ENCODE assay signal across 11 mouse cellular contexts in the genomic region with DNA sequence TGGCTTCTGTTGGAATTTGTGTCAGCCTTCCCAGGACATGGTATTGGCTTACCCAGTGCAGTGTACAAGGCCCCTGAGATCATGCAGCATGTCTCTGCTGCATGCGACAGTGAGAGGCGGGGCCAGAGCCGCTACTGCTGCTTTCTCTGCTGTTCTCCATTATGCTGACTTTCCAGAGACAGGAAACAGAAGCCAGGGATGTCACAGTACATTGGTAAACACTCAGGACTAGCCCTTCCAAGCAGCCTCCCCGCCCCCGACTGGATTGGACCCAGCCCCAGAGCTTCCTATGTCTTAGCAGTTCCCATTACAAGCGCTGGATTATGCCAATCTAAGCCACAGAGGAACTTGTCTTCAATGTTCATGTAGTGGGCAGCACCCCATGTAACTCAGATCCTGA. TPM values are rescaled to one million over a fixed set of nuclear protein-coding genes. Genes with fewer than 3 reads are reported as not detected.
A peak's percentile ranks its signal among the peaks of the same experiment; 100 is the strongest.
DNase-seq lines count a peak whose midpoint lies in the region; ATAC-seq lines count a peak whose summit lies in the region.
"Had no signal": no experiment of that assay in that cellular context is flagged by ENCODE, and none has a peak within 500 bp of the region (broad histone marks: within the 10 kb centered on the region; RNA-seq: fewer than 3 reads in every experiment).

No protein-coding gene starts in this region.

- peak overlapping the region; percentile 23 for H3K27ac ChIP-seq in heart, embryonic 15.5 days
- H3K27ac ChIP-seq in liver, embryonic 13.5 days, result peak overlapping the region; percentile 1; the same call in 1 of the 2 replicates

- no peak for ATAC-seq in heart, embryonic 15.5 days (replicated peaks; ENCODE audit: insufficient number of reproducible peaks, insufficient read depth, low FRiP score, low read depth)
- no peak for ATAC-seq in megakaryocyte, adult 5-6 weeks (ENCODE audit: poor library complexity, severe bottlenecking)
- no peak for ATAC-seq in liver, embryonic 13.5 days (ENCODE audit: low read depth)

- H3K4me3 ChIP-seq in heart, embryonic 15.5 days, result no peak overlapping the region
- peak overlapping the region; percentile 64 for H3K4me3 ChIP-seq in megakaryocyte, embryonic 14.5 days (replicated peaks)
- no peak overlapping the region for H3K4me3 ChIP-seq in liver, embryonic 13.5 days (replicated peaks)

- H3K9ac ChIP-seq in heart, embryonic 15.5 days, result no peak overlapping the region
- H3K9ac ChIP-seq in liver, embryonic 13.5 days, result no peak overlapping the region

- H3K27me3 ChIP-seq in heart, embryonic 15.5 days, result no peaks in the 10 kb centered on the region
- H3K27me3 ChIP-seq in megakaryocyte, embryonic 14.5 days (replicated peaks), result peaks cover 6% of the 10 kb centered on the region
- no peaks in the 10 kb centered on the region for H3K27me3 ChIP-seq in liver, embryonic 13.5 days
- H3K27me3 ChIP-seq: CH12.LX had no signal

- H3K4me1 ChIP-seq in heart, embryonic 15.5 days (replicated peaks), result peaks cover 33% of the 10 kb centered on the region
- H3K4me1 ChIP-seq in megakaryocyte, embryonic 14.5 days, result peaks cover 91% of the 10 kb centered on the region
- H3K4me1 ChIP-seq in liver, embryonic 13.5 days (replicated peaks), result peaks cover 30% of the 10 kb centered on the region

- peaks cover 42% of the 10 kb centered on the region for H3K36me3 ChIP-seq in heart, embryonic 15.5 days
- peaks cover 75% of the 10 kb centered on the region for H3K36me3 ChIP-seq in megakaryocyte, embryonic 14.5 days (replicated peaks; ENCODE audit: low read length)
- H3K36me3 ChIP-seq in liver, embryonic 13.5 days, result peaks cover 21% of the 10 kb centered on the region; the same call in 1 of the 2 replicates

- 48% methylated on average over 6 of the region's 6 CpGs for WGBS in heart, embryonic 15.5 days
- 62% methylated on average over 6 of the region's 6 CpGs for WGBS in liver, embryonic 13.5 days (ENCODE audit: insufficient replicate concordance)

- intact Hi-C loops in heart, postnatal 36 days (cut with DNase I), result no loop called here

- DNase-seq in heart, postnatal 36 days, result no peak
- no peak for DNase-seq in liver, embryonic 13.5 days
- peak; percentile 39 for DNase-seq in yolk sac, embryonic 10.5 days (ENCODE audit: low spot score)
- no peak for DNase-seq in T-cell, adult 2 months (ENCODE audit: low spot score)
- DNase-seq in right cerebral cortex, adult 18-20 months, result no peak
- DNase-seq: right cerebral cortex, postnatal 14 days; thymus, postnatal 4 days had no signal

- no peak overlapping the region for H3K4me2 ChIP-seq in heart, embryonic 15.5 days
- no peak overlapping the region for H3K4me2 ChIP-seq in liver, embryonic 13.5 days

- no peaks in the 10 kb centered on the region for H3K9me3 ChIP-seq in heart, embryonic 15.5 days (replicated peaks)
- no peaks in the 10 kb centered on the region for H3K9me3 ChIP-seq in megakaryocyte, embryonic 14.5 days
- no peaks in the 10 kb centered on the region for H3K9me3 ChIP-seq in liver, embryonic 13.5 days (replicated peaks)

RNA-seq across cellular contexts. Expression of gene Dnlz, which starts 3.7 kb away (rescaled TPM):
- polyA plus RNA-seq in heart, embryonic 15.5 days (2015; fragmentation: Nextera tagmentation; extraction: Ambion mirVana), result 22.1 and 27.9 TPM in 2 replicates
- 10 to 100 TPM; 21.1 to 21.4 TPM for total RNA-seq in heart, postnatal 36 days (2021)
- 34.4 and 35.3 TPM in 2 replicates for polyA plus RNA-seq in megakaryocyte, embryonic 14.5 days (2012; ENCODE audit: insufficient read depth, low replicate concordance)
- 4.4 and 5.8 TPM in 2 replicates for total RNA-seq in megakaryocyte, adult 5-6 weeks (2015)
- 5.1 TPM in 2 replicates for total RNA-seq in megakaryocyte, adult 5-6 weeks (2017)
- 10.0 and 11.2 TPM in 2 replicates for polyA plus RNA-seq in liver, embryonic 13.5 days (2015; fragmentation: Nextera tagmentation; extraction: Ambion mirVana)

RNA-seq across cellular contexts. Expression of gene Card9, which starts 12.5 kb away (rescaled TPM):
- polyA plus RNA-seq in heart, embryonic 15.5 days (2015; fragmentation: Nextera tagmentation; extraction: Ambion mirVana), result 0.60 and 1.7 TPM in 2 replicates
- total RNA-seq in heart, postnatal 36 days (2021), result 1 to 10 TPM; 1.4 to 1.5 TPM
- 29.8 and 81.2 TPM in 2 replicates for polyA plus RNA-seq in megakaryocyte, embryonic 14.5 days (2012; ENCODE audit: insufficient read depth, low replicate concordance)
- 42.6 and 45.3 TPM in 2 replicates for total RNA-seq in megakaryocyte, adult 5-6 weeks (2015)
- total RNA-seq in megakaryocyte, adult 5-6 weeks (2017), result 141 and 169 TPM in 2 replicates
- polyA plus RNA-seq in liver, embryonic 13.5 days (2015; fragmentation: Nextera tagmentation; extraction: Ambion mirVana), result 1.2 and 1.5 TPM in 2 replicates

RNA-seq across cellular contexts. Expression of gene Snapc4, which starts 32.2 kb away (rescaled TPM):
- 16.8 and 19.6 TPM in 2 replicates for polyA plus RNA-seq in heart, embryonic 15.5 days (2015; fragmentation: Nextera tagmentation; extraction: Ambion mirVana)
- total RNA-seq in heart, postnatal 36 days (2021), result 1 to 10 TPM; 8.5 to 9.3 TPM
- polyA plus RNA-seq in megakaryocyte, embryonic 14.5 days (2012; ENCODE audit: insufficient read depth, low replicate concordance), result 15.8 and 18.0 TPM in 2 replicates
- total RNA-seq in megakaryocyte, adult 5-6 weeks (2015), result 6.1 and 10.7 TPM in 2 replicates
- total RNA-seq in megakaryocyte, adult 5-6 weeks (2017), result 12.2 and 13.3 TPM in 2 replicates
- 10.5 and 12.6 TPM in 2 replicates for polyA plus RNA-seq in liver, embryonic 13.5 days (2015; fragmentation: Nextera tagmentation; extraction: Ambion mirVana)

RNA-seq across cellular contexts. Expression of gene Gpsm1, which starts 32.9 kb away (rescaled TPM):
- 64.4 and 71.6 TPM in 2 replicates for polyA plus RNA-seq in heart, embryonic 15.5 days (2015; fragmentation: Nextera tagmentation; extraction: Ambion mirVana)
- 100 to 1,000 TPM; 208 to 243 TPM for total RNA-seq in heart, postnatal 36 days (2021)
- 39.8 and 114 TPM in 2 replicates for polyA plus RNA-seq in megakaryocyte, embryonic 14.5 days (2012; ENCODE audit: insufficient read depth, low replicate concordance)
- total RNA-seq in megakaryocyte, adult 5-6 weeks (2015), result 1.9 and 2.4 TPM in 2 replicates
- total RNA-seq in megakaryocyte, adult 5-6 weeks (2017), result 2.2 and 4.0 TPM in 2 replicates
- polyA plus RNA-seq in liver, embryonic 13.5 days (2015; fragmentation: Nextera tagmentation; extraction: Ambion mirVana), result 3.4 TPM in 2 replicates

RNA-seq across cellular contexts. Expression of gene Entr1, which starts 40.9 kb away (rescaled TPM):
- 72.3 and 82.9 TPM in 2 replicates for polyA plus RNA-seq in heart, embryonic 15.5 days (2015; fragmentation: Nextera tagmentation; extraction: Ambion mirVana)
- total RNA-seq in heart, postnatal 36 days (2021), result 10 to 100 TPM; 43.4 to 48.2 TPM
- 10.0 and 30.9 TPM in 2 replicates for polyA plus RNA-seq in megakaryocyte, embryonic 14.5 days (2012; ENCODE audit: insufficient read depth, low replicate concordance)
- total RNA-seq in megakaryocyte, adult 5-6 weeks (2015), result 62.2 and 76.5 TPM in 2 replicates
- total RNA-seq in megakaryocyte, adult 5-6 weeks (2017), result 60.4 and 63.4 TPM in 2 replicates
- 47.6 and 52.4 TPM in 2 replicates for polyA plus RNA-seq in liver, embryonic 13.5 days (2015; fragmentation: Nextera tagmentation; extraction: Ambion mirVana)

Comparison
In these comparisons a context has a peak if more than half of its experiments do, and no peak if none do; other contexts are left out.
1. RNA of gene Card9, which starts 12.5 kb away (polyA plus RNA-seq): 29.8 to 81.2 TPM in megakaryocyte, embryonic 14.5 days; 1.2 to 1.5 TPM in liver, embryonic 13.5 days and 0.60 to 1.7 TPM in heart, embryonic 15.5 days; every median in the first group is over 10 times any median in the second.